Mouse (Mus musculus) liver, adult (tissue): ENCODE results near the gene Cntnap1.
A peak's percentile ranks its signal among the peaks of the same experiment; 100 is the strongest.

Experiments used
- GATA4 ChIP-seq: IDR thresholded peaks from 2 replicates; pipeline ENCODE4 v1.6.1; 2014; ENCODE audit warnings: mild to moderate bottlenecking, low read length; ENCODE audit not compliant: insufficient replicate concordance

Cntnap1 gene

GRCm38 (mm10) chr11:101186526-101187247 is 16.4 kb downstream of the Cntnap1 start:
- TF ChIP-seq GATA4 = no peak

GRCm38 (mm10) chr11:101187541-101187940 is 17.2 kb downstream of the Cntnap1 start:
- TF ChIP-seq GATA4 = no peak

DNA sequence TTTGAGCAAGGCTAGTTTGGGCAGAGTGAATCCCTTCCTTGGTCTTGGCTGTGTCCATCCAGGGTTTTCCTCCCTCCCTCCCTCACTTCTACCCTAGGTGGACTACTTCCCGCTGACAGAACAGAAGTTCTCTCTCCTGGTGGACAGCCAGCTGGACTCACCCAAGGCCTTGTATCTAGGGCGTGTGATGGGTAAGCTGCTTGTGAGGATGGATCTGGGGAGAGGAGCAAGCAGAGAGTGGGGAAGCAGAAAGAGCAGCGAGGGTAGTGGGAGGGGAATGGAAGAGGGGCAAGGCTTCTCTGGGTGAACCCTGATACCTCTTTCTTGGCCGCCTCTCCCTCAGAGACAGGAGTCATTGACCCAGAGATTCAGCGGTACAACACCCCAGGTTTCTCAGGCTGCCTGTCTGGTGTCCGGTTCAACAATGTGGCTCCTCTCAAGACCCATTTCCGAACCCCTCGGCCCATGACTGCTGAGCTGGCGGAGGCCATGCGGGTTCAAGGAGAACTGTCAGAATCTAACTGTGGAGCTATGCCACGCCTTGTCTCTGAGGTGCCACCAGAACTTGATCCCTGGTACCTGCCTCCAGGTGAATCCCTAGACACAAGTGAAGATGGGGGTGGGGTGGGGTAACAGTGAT is 18.0 kb downstream of the Cntnap1 start:
- TF ChIP-seq GATA4 = no peak

- TF ChIP-seq GATA4 = peak; percentile 74; the same call in 1 of the 2 replicates
Measured at GRCm38 (mm10) chr11:101189495-101190180, 19.3 kb downstream of the Cntnap1 start.

DNA sequence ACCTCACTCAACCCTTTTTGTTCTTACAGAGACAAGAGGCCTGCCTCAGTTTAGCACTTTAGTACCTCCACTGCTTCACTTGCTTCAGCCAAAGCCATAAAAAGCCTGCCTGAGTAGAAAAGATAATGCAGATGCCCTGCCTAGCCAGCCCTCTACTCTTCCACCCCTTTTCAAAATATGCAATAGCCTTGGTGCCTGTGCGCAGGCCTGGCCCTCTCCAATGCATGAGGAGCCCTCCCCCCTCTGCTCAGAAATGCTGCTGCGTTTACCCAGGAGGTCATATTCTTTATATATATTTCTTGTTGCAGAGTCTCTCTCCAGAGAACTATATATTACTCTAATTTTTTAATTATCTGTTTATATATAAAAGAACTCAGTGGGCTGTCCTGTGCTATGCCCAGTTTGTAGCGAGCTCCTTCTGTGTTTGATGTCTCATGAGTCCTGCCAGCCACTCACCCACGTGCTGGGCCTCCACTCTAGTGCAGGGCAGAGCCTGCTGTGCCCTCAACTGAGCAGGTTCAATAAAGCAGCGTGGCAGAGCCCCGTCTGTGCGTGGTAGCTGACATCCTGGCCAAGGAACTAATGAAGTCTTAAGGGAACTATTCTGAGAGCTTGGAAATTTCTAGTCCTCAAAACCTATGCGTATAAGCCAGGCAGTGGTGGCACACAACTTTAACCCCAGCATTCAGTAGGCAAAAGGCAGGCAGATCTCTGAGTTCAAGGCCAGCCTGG is 20.0 kb downstream of the Cntnap1 start:
- no peak for TF ChIP-seq GATA4

DNA sequence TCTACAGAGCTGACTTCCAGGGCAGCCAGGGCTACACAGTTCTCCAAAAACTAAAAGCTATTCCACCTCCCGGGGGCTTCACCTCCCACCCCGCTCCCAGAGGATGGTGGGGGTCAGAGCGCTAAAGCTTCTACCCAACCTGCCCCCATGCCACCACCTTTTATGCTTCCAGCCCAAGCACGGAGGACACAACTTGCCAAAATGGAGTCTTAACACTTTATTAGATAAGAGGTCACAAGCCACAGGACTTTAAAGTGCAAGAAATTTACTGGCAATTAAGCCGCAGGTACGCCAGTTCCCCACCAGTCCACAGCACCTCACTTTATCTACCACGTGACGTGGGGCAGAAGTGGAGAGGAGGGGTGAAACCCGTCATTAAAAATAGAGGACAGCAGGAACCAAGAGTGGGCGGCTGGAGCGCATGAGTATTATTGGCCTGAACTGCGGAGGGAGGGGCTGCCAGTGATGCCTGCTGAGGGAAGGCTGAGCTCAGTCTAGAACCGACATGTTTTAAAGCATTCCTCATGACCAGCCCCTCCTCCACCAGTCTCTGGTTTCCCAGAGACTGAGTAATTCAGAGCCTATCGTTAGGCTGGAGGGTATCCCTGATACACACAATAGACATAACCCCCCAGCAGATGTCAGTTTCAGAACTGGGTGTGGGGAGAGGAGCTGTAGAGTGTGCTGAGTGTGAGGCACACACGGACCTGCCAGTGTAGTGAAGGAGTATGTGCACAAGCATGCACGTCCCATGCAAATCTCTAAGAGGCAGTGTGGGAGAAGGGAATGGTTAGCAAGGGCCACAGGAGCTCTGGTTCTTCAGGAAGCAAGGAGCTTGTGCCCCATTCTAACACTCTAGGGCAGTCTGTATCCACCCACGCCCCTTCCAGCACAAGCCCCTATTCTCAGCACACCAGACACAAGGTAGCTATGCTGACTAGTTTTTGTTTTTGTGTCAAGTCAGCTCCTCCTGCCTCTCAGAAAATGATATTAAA is 20.9 kb downstream of the Cntnap1 start:
- TF ChIP-seq GATA4 = no peak

DNA sequence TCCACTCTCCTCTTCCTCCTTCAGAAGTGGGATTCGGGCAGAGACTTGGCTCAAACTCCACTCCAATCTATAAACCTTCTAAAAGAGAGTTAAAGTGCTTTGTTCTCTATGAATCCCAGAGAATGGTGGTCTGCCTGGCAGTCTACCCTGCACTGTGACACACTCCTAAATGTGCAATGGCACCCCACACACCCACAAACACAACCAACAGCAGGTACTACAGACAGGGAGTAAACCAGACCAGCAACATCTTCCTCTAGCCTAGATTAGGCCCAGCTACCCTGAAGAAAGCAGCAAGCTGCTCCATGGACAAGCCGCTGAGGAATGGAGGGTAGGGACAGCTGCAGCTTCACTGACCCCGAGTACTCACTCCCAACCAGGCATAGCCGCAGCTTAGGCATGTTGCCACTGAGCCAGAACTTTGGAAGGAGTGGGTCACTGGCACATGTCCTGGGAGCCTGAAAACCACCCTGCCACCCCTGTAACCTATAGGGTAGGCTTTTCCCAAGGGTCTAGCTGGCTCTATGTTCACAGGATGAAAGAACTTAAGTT is 21.7 kb downstream of the Cntnap1 start:
- TF ChIP-seq GATA4 = no peak

DNA sequence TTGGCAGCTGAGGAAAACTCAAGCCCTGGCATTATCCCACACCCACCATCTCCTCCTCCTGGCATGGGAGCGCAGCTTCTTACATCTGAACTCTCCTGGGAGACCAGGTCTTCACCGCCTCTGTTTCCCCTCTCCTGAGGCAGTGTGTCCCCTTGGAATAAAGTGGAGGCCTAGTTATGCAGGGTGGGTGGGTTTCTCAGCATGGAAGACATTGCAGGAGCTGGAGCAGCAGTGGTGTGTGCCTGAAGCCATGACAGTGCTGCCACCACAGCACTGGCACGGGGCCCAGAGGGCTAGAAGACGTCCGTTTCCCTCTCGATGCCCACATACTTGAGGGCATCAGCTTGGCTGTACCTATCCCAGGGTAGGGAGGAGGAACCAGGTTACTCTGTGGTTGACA is 22.3 kb downstream of the Cntnap1 start:
- TF ChIP-seq GATA4 = no peak

DNA sequence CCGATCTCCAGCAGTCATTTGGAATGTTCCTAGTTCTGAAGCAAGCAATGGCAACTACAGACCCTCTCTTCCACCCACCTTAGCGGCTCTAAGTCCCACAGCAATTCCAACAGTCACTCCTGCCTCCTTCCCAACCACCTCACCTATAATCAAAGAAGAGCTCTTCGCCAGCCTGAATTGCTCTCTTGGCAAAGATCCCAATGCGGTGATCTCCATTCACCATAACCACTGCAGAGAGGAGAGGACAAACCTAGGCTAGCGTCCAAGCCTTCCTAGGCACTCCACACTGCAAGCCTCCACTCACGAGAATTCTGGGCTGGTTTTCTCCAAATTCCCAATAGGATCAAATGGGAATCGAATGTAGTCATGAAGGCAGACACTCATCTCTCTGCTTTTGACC is 22.8 kb downstream of the Cntnap1 start:
- no peak for TF ChIP-seq GATA4

GRCm38 (mm10) chr11:101194137-101194536 is 23.8 kb downstream of the Cntnap1 start:
- TF ChIP-seq GATA4 = no peak

GRCm38 (mm10) chr11:101194643-101195042 is 24.3 kb downstream of the Cntnap1 start:
- no peak for TF ChIP-seq GATA4

DNA sequence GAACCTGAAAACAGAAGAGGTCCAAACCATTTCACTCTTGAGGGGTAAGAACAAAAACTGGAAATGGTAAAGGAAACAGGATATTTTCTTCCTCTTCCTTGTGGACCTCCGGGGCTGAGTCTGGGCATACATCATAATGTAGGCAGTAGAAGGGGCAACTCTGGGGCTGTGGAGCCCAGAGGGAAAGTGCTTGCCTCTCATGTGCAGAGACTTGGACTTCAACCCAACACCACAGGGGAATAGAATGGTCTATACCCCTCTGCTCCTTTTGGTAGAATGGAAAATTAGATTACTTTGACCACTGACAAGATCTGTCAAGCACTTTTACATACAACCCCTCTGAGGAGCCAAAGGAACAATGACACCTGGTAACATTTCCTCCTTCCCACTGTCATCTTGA is 24.8 kb downstream of the Cntnap1 start:
- TF ChIP-seq GATA4 = no peak

GRCm38 (mm10) chr11:101195571-101195970 is 25.2 kb downstream of the Cntnap1 start:
- no peak for TF ChIP-seq GATA4

- no peak for TF ChIP-seq GATA4
Measured at GRCm38 (mm10) chr11:101196175-101196574, 25.9 kb downstream of the Cntnap1 start.
